Mouse (Mus musculus) ES-CJ7 (cell line): ENCODE measurements around the gene Arl10.
A peak's percentile ranks its signal among the peaks of the same experiment; 100 is the strongest.

Experiments
- DNase-seq: peaks from one replicate; pipeline ENCODE4 v3.0.0; 2011; ENCODE audit warnings: low read depth, low spot score

Arl10 gene

DNA sequence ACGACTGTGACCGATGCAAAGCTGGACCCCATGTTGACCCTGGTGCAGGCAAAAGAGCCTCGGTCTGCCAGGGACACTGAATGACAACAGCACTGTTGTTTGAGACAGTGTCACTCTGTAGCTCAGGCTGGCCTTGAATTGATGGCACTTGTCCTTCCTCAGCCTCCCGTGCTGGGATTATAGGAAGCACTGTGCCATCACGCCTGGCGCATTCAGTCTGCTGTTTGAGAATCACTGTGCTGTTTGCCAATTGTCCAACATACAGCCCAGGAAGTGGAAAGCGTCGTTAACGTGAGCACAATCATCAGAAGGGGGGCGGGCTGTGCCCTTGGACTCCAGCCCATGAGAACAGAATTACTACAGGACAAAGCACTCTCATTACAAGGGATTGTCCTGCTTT lies 7.3 kb downstream of the Arl10 start:
- no peak for DNase-seq

DNA sequence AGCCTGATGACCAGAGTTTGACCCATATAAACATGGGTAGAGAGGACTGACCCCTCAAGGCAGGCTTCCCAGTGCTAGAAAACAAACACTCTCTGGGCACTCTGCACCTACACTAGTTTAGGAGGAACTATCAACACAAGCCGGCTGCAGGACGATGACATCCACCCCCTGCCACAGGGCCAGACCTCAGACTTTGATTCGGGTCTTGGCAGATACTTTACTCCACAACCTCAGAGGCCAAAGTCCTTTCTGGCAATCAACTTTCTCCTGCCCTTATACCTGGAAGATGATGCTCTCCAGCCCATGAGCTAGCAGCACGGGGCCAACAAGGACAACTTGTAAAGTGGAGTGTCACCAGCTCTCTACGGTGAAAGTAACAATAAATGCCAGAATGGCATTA lies 8.0 kb downstream of the Arl10 start:
- no peak for DNase-seq

DNA sequence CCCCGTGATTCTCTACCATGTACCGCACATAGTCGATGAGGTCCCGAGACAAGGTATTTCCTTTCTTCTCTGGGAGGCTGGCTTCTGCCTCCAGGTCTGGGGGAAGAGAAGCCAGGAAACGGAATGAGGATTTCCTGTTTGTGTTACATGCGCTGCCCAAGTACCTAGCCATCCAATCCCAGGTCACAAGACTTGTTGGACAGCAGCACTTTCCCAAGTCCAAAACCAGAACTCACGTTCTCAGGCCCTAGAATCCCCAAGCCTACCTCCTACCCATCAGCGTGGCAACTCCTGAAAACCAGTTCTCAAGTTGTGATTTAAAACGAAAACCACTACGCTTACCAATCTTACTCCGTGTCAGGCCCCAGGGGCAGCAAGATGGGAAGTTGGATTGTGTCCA lies 11.0 kb downstream of the Arl10 start:
- no peak for DNase-seq

DNA sequence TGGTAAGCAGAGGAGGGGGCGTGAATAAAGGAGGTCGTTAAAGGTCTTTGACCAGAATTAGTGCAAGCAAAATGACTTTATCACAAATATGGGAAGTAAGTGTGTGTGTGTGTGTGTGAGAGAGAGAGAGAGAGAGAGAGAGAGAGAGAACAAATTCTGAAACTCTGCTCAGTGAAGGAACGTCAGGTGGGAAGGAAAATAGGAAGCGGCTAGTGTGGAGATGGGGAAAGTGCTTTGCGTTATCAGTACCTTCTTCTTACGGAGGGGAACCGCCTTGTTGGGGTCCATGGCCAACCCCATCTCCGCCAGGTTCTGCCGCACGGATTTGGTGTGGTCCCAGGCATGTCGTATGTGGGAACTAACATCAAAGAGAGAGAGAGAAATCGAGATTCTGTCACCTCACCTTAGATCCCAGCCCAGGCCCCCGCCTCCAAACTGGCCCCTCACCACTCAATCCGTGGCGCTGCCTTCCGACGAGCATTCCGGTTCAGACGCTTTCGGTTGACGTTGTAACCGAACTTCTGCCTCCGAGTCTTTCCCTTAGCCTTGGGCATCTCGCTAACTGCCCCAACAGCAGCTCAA lies 14.7 kb downstream of the Arl10 start:
- no peak for DNase-seq

DNA sequence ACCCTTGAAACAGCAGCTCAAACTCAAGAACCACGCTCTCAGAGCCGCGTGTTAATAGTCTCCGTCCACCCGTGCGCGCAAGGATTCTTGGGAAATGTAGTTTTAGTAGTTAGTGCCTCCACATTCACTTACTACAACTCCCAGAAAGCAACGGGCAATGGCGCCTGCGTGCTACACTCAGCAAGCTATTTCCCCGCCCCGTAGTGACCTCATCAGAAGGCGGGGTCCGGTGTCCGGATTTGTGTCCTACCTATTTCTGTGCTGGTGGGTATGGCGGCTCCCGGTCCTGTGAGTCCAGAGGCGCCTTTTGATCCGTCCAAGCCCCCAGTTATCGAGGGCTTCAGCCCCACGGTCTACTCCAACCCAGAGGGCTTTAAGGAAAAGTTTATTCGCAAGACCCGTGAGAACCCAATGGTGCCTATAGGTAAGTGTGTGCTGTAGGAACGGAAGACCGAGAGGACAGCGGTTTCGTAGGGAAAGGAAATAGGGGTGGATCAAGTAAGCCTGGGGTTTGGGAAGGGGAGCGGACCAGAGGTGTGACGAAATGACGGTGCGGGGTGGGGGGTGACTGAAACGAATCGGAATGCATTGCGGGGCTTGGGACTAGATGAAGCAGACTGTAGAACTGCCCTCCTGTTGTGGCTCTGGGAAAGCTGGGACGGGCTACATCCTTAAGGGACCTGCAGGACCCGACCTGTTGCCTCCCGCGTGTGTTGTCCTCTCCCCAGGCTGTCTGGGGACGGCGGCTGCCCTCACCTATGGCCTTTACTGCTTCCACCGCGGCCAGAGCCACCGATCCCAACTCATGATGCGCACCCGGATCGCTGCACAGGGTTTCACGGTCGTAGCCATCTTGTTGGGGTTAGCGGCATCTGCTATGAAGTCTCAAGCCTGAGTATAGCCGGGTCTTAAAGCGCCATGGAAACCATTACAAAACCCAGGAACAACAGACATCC lies 15.5 kb downstream of the Arl10 start, which contains the start of the genes Nop16 and Higd2a:
Gene Nop16 (minus strand): TSS at position 95 of the 956 bp plus-strand sequence.
Gene Higd2a (plus strand): TSS at position 212 of the 956 bp plus-strand sequence.
- peak; percentile 99 for DNase-seq

DNA sequence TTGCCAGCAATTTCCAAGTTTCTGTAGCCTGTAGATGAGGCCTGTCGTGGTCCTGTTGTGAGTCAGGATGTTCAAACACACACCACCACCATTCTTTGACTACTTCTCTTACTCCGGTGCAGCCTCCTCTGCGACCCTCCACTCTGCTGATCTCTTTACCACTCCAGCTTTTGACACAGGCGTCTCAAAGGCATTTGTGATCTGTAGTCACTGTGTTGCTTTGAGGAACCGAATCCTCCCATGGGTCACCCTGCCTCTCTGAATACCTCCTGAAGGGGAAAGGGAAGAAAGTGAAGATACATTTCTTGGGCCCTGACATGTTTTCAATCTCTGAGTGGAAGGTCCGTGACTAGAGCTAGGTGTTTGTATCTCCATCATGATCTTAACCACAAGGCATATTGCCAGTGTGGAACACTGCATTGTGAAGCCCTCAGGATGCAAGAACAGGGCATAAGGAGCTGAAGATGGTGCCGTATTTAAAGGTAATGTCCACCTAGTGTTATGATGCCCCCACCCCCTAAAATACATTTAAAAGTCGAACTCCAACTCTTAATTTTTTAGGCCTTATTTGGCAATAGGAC lies 17.1 kb downstream of the Arl10 start:
- no peak for DNase-seq

DNA sequence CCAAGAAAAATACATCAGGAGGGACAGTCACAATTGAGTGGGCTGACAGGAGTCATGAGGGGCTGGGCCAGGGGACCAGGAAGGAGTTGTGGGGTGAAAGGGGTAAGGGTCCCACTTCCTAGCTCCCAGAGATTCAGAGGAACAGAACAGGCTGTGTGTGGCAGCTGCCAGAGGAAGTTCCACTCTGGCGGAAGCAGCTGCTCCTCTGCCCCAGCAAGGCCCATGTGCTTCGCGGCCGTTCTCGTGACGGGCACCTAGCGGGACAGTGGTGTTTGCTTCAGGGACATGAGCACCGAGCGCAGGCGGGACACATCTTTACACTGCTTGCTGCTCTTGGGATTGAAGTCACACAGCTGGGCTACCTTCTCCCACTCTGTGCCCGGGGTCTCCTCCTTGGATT lies 18.8 kb downstream of the Arl10 start:
- no peak for DNase-seq

DNA sequence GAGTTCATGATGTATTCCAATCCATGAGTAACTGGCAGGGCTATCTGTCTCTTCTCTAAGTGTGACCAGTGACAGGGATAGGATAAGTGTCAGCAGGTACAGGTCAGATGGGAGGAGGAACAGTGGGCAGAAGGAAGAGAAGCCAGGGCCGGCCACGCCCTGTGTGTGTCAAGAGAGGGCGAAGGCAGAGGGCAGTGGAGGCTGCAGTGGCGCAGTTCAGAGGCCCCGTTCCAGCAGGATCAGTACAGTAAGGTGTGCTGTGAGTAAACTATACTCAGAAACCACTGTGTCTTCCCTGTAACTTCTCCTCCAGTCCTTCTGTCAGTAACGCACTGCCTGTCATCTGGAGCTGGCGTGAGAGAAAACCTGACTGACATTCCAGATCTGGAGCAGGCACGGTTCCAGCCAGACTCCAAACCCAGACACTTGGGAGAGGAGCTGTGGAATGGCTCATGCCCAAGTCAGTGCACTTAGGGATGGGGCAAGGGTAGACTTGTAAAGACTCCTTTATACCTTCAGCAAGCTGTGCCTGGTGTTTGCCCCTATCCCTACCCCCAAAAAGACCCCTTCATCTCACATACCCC lies 21.4 kb downstream of the Arl10 start:
- no peak for DNase-seq

DNA sequence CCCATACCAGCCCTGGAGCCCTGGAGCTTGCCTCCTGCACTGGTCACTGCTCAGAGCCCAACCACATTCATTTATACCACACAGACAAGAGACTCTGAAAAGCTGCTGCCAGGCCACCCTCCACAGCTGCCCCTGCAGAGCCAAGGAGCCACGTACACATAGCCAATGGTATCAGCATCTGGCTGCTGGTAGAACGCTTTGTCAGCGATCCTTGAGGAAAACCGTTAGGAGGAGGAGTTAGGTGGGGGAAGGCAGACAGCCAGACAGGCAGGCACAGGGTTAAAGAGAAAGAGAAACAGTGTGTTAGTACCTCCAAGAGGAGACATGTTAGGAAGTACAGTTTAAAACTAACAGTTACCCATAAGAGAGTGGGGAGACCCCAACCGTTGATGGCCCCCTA lies 22.1 kb downstream of the Arl10 start:
- DNase-seq, result no peak

DNA sequence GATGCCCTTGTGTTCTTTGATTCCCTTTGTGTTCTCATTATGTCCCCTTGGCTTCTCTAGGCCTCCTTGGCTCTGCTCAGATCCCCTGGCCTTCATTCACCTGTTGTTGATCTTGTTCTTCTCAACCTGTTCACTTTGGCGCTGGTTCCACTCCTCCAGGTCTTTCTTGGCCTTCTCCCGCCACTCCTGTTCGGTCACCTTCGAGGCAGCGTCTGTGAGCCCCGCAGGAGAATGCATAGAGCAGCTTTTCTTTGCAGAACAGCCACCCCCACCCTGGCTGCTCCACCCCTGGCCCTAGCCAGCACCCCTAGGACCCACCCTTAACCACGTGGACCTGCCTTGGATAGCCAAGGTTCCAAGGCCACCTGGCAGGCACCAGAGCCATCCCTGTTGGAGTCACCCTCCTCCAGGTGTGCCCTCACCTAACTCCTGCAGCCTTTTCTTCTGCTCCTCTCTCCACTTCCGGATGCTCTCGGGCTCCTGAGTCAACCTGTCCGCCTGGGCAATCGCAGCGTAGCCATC lies 23.9 kb downstream of the Arl10 start:
- no peak for DNase-seq

DNA sequence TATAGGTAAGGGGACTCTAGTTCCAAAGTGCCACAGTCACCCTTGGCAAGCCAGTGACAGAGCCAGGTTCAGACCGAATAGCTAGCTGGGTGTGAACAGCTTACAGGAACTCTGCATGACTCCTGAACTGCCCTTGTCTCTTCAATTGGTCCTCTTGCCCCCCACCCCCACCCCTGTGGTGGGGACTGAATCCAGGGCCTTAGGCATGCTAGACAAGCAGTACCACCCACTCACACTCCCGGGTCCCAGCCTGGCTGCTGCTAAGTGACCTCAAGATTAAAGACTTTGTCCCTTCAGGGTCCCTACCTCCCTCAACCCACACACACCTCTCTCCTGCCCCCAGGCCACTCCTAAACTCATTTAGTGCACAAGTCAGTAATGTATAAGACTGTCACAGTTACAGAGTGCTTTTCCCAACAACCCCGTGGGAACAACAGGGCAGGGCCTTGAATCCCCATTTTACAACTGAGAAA lies 27.9 kb downstream of the Arl10 start:
- peak; percentile 88 for DNase-seq

DNA sequence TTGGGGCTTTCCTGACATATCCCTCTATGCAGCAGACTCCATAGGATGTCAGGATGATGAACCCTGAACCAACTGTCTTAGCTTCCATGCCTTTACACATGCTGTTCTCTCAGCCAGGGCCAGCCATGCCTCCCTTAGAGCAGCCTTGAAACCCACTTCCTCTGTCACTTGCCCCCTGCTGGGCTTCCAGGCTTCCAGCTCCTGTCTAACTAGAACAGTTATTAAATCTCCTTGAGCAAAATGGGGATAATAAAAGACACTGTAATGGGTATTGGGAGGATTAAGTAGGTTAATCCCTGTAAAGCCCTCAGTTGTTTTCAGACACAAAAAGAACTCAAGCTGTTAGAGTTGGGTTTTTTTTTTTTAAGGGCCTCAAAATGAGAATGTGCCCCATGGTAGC lies 28.7 kb downstream of the Arl10 start:
- peak; percentile 43 for DNase-seq

DNA sequence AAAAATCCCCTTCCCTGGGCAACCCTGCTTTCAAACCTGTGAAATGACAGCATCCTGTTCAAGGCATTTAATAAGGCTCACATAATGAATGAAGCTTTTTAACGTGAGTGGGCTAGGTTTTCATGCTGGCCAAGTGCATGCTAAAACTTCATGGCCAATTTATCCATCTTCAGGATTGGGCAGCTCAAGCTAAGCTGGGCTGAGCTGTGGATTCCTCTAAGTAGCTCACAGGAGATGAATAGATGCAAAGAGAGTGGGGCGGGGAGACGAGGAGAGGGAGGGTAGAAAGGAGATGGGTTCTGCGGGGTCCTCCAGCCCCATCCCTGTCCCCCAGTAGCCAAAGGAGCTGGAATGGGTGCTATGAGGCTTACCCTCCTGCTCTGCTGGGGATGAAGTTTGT lies 29.4 kb downstream of the Arl10 start:
- no peak for DNase-seq

DNA sequence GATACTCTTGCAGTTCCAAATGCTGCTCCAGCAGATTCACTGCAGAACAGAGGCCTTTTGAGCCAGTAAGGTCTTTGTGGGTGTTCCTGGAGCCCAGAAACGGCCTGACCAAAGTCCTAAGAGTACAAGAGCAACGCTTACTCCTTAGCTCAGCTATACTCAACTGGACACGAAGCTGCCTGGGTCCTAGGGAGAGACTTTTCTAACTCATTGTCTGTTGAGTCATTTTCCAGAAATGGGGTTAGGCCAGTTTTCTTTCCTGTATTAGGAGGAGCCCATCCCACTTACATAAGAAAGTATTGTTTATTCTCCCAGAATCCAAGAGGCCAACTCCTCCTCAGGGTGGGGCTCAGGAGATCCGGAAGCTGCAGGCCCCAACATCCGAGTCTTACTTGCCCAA lies 30.6 kb downstream of the Arl10 start:
- no peak for DNase-seq

DNA sequence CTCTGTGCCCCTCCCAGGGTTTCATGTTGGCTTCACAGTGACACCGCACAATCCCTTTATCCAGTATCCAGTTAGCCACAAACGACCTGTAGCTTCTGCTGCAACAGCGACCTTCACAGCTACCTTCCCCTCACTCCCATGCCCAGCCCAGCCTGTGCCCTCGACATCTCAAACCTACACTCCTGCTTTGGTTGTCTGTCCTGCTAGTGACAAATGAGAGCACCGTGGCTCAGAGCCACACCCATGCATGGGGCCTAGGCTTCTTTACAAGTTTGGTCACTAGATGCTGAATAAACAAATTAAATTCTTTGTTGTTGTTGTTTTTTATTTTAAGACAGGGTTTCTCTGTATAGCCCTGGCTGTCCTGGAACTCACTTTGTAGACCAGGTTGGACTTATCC lies 32.4 kb downstream of the Arl10 start:
- no peak for DNase-seq

DNA sequence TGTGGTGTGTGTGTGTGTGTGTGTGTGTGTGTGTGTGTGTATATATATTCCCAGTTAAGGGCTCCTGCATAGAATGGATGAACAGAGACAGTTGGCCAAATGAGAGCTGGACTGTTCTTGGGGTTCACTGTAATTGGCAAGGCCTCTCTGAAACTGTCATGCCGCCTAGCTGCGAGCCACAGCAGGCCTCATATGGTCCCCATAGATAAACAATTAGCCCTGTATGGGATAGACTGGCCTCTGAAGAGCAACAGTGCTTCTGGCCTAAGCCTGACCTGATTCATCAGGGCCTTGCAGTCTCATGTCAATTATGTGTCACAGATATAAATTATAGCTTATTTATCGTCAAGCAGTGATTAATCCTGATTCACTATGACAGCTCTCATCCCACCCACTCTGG lies 33.2 kb downstream of the Arl10 start:
- no peak for DNase-seq

DNA sequence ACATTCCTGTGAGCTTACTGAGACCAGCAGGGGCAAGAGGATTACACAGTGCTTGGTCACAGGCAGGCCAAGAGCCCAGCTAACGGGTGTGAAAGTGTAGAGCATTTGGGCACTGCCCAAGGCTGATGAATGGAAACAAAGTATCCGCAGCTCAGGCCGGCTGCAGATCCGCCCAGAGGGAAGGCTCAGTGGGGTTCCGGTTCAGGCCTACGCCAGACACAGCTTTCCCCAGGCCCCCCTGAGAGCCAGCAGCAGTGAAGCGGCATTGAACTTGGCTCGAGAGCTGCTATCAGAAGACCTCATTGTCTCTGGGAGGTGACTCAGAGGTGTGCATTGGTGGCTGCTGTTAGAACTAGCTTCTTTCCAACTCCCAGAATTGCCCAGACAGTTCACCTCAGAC lies 33.9 kb downstream of the Arl10 start:
- DNase-seq, result peak; percentile 83

DNA sequence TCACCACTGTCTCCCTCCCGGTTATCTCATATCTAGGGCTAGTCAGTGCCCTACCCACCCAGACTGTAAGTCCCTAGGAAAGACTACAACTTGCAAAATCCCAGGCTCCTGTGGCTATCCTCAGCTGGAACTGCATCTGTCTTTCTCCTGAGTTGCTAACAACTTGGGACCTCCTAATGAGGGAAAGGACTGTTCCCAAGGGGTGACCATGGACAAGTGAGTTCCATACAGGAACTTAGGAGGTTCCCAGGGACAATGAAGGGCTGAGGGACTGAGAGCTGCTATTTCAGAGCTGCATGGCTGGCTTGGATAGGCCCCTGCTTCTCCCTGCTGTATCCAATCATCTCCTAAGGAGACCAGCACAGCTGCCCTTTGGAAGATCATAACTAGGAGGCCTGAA lies 34.5 kb downstream of the Arl10 start:
- DNase-seq, result no peak

DNA sequence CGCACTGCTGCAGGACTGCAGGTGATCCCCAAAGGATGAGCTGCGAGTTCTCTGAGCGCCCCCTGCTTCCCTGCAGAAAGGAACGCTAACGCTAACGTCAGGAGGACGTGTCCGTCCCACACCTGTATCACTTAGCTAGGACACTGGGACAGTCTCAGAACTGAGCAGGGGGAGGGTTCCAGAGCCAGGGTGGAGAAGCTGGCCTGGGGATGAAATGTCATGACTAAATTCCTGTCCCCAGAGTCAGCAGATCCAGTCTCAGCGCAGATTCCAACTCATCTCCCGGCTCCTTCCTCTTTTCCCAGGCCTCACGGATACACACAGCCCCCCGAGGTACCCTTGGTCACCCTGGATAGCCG lies 35.8 kb downstream of the Arl10 start:
- no peak for DNase-seq

DNA sequence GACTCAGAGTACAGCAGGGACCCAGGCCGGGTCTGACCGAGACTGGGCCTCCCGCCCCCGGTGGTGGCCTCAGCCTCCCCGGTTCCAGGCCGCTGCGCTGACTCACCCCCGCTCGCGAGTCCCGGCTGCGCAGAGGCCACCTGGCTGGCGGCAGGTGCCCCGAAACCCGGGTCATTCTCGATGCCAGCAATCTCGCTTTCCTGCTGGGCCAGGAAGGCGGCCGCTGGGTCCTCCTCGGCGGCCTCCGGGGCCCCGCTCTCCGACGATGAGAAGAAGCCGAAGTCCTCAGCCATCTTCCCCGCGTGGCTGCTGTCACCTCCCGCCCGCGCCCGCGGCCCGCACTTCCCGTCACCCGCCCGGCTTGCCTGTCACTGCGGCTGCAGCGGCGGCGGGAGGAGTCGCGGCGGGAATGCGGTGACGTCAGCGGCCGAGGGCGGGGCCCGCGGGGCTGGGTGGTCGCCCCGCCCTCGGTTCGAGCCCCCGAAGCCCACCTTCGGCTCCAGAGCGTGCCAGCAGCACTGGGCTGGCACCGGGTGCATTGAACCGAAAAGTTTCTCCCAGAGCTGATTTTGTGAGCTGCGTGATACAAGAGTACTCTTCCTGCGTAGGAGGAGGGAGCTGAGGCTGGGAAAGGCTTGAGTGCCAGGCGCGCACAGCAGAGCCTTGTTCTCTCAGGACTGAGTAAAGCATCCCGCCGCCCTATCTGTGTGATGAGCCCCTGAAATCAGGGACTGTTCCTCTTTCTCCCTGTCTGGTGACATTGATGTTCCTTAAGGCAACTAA lies 36.3 kb downstream of the Arl10 start, which contains the start of gene Cltb:
Gene Cltb (minus strand): TSS at position 373 of the 783 bp plus-strand sequence.
- peak; percentile 42 for DNase-seq

DNA sequence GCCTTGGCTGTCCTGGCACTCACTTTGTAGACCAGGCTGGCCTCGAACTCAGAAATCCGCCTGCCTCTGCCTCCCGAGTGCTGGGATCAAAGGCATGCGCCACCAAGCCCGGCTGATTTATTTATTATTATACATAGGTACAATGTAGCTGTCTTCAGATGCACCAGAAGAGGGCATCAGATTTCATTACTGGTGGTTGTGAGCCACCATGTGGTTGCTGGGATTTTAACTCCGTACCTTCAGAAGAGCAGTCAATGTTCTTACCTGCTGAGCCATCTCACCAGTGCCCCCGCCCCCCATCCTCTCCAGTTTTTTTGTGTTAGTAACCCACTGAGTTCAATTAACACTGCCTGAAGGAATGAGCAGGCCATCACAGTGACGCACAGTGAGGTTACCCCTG lies 38.3 kb downstream of the Arl10 start:
- peak; percentile 74 for DNase-seq
